Mouse (Mus musculus) stomach, postnatal 0 days (tissue): Measurements from ENCODE around the gene Eif3m.

Source experiments
- CTCF ChIP-seq: IDR thresholded peaks from 2 replicates; pipeline ENCODE4 v1.5.1; 2016; ENCODE audit warnings: antibody characterized with exemption, low read depth, mild to moderate bottlenecking, moderate library complexity
- EP300 ChIP-seq: optimal IDR thresholded peaks from 2 replicates; pipeline ENCODE3; 2016; ENCODE audit warnings: antibody characterized with exemption

DNA sequence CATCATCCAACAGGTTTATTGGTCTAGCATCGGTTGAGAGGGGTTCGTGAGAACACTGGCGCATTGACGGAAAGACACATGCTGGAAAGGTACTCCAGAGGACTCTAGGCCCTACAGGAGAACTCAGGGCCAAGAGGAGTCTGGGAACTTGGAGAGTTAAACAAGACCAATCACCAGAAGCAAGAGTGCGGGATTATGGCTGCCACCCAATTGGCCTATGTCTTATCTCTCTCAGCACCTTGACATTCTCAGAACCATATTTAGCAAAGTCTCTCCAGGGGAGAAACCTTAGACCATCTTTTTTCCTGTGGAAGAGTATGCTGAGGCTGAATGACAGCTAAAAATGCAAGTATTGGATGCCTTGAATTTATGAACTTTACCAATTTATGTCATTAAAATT, 22.0 kb upstream of the Eif3m start:
- TF ChIP-seq CTCF (no peak), EP300 (no peak)
